Mouse (Mus musculus): Measurements from ENCODE around the gene Myo1b.
"Not testable (repeated sequence)": the region's sequence is repeated elsewhere in the genome, so short reads cannot be mapped to it uniquely, and the experiment has no call there.

The Myo1b gene

DNA sequence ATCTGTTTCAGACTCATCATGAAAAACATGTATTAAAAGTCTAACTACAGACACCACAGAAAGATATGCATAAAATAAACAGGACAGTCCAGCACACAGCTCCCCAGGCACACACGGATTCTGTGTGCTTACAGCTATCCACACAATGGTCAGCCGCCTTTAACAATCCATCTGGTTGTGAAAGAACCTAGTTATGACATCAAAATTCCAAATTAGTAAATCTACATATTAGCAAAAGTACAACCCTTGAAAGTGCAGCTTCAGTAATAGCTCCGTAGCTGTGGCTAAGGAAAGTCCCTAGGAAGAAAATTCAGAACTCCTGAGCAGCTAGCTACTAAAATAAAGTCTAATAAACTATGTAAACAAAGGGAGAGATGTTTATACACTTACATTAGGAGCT is 21.1 kb downstream of the Myo1b start:
- no peak for DNase-seq

GRCm38 (mm10) chr1:51893521-51894355 is 22.1 kb downstream of the Myo1b start:
- no peak for DNase-seq

GRCm38 (mm10) chr1:51892005-51892404 is 23.9 kb downstream of the Myo1b start:
- no peak for DNase-seq

DNA sequence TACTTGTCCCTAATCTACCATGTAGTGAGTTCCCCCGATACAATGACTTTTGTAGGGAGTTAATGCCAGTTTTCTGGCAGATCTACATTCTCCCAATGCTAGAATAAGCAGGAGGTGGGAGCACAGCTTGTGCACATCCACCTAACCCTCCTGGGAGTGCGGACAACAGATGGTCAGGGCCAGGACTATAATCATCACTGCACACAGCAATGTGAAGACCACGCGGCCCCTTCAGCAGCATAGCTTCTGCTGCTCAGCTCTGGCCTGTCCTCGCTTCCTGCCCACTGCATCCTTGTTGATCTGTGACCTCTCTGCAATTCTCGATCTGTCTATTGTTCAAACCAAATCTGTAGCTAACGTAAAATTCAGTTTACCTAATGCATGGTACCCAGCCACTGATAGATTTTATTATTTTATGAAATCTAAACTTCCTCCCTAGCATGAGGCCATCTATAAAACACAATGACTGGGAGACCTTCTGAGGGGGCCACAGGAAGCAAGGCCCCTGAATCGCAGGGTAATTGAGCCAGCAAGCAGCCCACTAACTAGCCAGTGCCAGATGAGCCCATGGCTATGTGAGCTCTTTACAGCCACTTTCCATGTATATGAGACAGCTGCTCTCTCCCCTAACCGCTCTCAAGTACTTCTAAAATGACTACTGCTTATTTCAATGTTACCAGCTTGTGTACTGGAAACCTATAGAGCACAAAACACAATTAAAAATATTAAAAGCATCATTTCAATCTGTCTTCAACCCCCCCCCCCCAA is 27.6 kb downstream of the Myo1b start:
- no peak for DNase-seq

DNA sequence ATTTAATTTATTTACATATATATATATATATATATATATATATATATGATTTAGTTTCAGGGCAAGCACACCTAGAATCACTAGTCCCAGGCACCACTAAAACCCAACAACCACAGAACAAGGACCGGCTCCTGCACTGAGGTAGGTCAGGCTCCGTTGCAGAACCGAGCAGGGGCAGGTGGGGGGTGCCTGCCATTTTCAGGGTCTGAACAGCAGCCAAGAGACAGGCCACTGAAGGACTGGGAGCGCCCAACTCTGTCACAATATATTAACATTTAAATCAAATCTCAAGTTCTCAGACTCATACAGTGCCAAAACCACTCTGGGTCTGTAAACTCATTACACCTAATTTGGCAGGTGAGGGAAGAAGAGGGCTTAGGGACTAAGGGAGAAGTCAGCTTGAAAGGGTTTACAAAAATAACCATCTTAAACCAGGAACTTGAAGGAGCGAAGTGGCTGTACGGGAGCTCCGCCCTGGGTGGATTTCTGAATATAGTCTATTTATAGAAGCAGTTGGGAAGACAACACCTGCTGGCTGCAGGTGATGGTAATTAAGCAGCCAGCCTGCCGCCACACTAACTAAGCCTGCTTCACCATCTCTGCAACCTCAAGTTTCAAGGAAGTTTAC is 30.4 kb downstream of the Myo1b start:
- peak; percentile 7 for DNase-seq

DNA sequence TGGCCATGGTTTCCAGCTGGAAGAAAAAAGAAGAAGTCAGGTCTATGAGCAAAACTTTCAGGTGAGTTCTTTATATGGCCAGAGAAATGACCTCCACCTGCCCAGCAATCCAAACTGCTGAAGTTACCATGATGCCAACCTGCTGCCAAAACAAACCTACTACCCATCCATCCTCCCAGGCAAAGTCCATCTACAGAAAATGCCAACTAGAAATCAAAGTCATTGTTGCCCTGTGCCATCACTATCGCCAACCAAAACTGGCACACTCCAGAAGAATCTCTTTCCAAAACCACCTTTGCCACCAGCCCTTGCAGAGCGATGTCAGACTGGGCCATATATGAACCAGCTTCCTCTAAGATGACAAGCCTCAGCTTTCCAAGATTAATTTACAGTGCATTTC is 32.7 kb downstream of the Myo1b start:
- DNase-seq = no peak

GRCm38 (mm10) chr1:51882752-51883151 is 33.1 kb downstream of the Myo1b start:
- DNase-seq = no peak

GRCm38 (mm10) chr1:51879927-51880814 is 35.7 kb downstream of the Myo1b start:
- no peak for DNase-seq

DNA sequence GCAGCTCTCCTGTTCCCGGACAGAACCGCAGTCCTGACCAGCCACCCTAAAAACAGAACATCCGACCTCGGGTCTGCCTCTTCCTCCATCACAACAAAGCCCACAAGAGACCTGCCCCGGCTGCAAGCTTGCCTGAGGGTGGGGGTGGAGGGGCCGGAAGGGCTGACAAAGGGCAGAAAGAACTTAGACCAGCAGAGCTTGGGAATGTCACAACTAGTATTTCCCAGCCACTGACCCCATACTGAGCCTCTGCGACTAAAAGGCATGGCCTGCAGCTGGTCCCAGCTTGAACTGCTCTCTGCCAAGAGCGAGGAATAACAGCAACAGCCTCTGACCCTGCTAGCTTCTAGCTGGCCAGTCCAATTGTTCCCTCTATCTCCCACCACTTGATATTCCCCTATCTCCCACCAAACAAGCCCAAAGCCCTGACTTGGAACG is 36.5 kb downstream of the Myo1b start:
- DNase-seq = no peak

DNA sequence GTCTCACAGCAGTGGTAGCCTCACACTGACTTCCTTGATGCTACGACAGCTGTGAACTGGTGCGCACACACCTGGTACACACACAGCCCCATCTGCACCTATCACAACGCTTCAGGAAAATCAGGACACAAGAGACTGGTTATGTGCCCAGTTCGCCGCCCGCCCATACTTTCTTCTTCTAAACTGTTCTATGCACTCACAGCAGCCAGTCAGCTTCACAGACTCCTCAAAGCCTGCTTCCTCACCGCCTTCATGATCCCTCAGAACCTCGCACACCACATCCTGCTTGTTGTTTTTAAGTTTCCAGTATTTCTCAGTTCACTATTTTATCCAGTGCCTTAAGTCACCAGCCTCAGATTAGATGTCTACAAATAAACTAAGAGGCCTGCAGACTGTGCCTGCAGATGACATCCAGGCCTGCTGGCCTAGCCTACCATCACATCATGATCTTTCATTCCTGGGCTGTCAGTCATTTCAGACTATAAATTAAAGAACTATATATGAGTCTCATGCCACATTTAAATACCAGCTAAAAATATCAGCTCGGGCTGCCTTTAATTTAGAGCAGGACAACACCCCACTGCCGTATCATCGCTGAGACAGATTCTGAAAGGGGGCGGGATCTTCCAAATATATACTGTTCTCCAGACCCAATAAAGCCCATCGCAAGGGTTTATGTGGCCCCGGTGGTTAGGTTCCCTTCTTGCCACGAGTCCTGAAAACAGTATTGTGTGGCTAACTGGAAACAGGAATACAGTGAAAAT is 40.2 kb downstream of the Myo1b start:
- no peak for DNase-seq

- no peak for DNase-seq
These were observed 43.2 kb downstream of the Myo1b start for GRCm38 (mm10) chr1:51872493-51873261.

DNA sequence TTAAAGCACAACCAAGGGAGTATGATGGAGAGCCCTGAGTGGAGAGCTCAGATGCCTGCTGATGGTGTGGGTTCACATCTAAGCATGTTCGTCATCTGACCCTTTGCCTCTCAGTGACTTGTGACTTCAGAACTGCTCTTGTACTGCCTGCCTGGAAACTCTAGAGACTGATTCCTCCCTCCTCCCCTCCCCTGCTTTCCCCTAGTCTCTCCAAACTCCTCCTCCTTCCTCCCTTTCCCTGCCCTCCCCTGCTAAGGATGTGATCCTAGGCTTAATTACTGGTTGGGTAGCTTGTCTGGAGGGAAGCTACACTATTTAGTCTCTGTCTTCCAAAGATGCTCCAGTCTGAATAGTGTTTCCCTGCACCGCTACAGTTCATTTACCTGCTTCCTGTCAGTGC is 44.6 kb downstream of the Myo1b start:
- not testable (repeated sequence) for DNase-seq

- no peak for DNase-seq
These were observed 52.9 kb downstream of the Myo1b start for GRCm38 (mm10) chr1:51862828-51863421.

GRCm38 (mm10) chr1:51860837-51861236 is 55.0 kb downstream of the Myo1b start:
- no peak for DNase-seq

GRCm38 (mm10) chr1:51856946-51857345 is 58.9 kb downstream of the Myo1b start:
- DNase-seq = no peak

DNA sequence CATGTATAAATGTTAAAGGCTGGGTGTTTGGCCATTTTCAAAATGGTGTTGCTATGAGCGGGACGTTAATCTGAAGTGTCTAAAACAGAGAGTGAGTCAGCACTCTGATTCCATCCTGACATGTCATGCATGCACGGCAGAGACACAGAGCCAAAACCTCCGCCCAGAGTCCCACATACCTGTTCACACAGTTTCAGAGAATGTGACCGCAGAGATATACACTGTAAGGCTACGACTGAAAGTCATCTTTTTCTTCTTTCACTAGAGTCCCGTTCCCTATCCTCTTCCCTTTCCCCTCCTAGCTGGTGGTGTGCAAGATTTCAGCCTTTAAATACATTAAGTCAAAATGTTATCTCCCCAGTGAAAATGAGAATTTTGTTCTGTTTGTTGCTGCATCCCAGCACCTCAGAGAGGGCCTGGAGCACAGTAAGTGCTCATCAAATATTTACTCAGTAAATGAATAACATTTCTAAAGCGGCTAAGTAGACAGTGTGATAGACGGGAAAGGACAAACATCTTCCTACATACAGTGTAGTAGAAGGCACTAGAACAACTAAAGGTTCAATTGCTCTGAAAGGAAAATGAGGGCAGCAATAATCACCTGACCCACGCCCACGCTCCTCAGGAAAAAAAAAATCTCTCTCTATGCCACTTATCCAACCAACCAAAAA is 59.5 kb downstream of the Myo1b start:
- no peak for DNase-seq

DNA sequence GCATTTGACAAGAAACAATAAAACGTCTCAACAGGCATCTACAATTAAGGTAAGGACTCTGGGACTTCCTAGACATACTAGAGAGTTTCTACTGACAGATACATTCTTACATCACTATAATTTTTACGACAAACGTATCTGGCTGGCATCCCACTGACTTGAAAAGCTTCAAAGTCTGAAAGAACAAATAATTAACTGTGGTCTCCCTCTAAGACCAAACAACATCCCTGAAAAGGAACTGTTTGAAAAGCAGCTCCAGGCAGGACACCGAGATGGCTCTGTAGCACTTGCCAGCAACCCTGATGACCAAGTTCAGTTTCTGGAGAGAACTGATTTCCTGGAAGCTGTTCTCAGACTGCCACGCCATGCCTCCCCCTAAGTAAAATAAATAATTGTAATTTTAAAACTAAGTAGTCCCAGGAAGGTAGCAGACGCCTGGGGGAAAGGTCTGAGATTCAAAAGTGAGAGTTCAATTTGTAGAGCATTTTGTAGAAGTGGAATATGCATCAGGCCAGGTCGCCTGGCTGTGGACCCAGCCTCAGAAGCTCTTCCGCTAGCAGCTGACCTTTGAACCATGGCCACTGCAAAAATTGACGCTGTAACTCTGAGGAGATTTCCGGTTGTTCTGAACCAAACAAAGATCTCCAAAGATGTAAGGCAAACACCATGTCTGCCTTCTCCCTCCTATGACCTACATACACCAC is 60.2 kb downstream of the Myo1b start:
- no peak for DNase-seq

DNA sequence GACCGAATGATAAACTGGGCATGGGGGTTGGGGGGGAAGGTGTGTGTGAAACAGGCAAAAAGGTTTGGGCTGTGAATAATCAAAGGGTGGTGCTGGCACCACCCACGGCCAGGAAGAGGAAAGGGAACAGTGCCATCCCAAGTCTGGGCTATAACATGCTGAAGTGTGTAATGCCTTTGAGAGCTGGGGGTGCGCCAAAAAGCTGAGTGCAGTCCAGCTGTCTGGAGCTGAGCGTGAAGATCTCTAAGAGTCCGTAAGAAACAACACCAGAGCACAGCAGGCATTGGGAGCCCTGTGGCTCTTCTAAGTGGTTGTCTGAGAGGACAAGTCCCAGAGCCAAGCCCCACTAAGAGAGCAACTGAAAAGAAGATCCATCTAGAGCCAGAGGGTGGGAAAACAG is 63.6 kb downstream of the Myo1b start:
- no peak for DNase-seq

DNA sequence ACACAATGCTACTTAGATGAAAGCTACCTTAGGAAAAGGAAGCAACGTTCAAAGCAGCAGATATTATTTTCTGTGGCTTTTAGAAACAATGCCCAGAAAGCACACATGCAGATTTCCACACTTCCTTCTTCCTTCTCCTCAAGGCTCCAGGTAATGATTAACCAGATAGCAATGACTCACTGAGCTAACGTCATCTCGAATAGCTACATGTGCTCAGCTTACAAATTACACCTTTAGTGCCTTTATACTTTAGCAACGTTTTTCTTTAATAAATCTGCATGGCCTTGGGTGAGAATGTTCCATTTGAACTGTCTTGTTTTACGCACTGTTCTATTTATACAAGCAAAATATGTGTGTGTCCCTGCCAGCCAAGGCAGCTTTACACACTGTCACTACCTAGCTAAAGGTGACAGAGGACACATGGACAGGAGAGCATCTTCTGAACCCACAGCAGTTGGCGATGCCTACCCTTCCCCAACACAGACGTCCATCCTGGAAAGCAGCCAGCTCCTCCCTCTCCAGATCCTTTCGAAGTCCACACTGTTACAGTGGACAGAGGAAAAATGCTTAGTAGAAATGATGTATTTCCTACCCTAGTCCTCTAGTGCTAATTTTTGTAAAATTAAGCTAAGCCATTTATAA is 66.2 kb downstream of the Myo1b start:
- DNase-seq = no peak

Data from cerebellum, adult 9-11 months (tissue).